Mouse (Mus musculus) heart, postnatal 10 days (tissue): ENCODE measurements at regions not wholly inside any gene's neighbourhood (a gene's known extent, or its start where the extent isn't known, plus 50 kb on each side); places are given as distances from the start of the nearest gene placed in this dataset.
"Not testable (repeated sequence)": the region's sequence is repeated elsewhere in the genome, so short reads cannot be mapped to it uniquely, and the experiment has no call there.

Experiments used
- DNase-seq, 2 experiments: peaks; one replicate each; pipeline ENCODE4 v3.0.0; 2021
- intact Hi-C: fragments of 180-260 bp; cut with DNase I; formaldehyde crosslinking; loops from one replicate; pipeline ENCODE4 v1.15.1; 2025

GRCm38 (mm10) chr10:119146342-119146741 is 93.5 kb downstream of the Cand1 start:
- DNase-seq = peak; percentile 5 to 16
- intact Hi-C loops = no loop called here

GRCm38 (mm10) chr10:119142866-119143265 is 97.0 kb downstream of the Cand1 start:
- intact Hi-C loops = no loop called here
- DNase-seq = no peak

GRCm38 (mm10) chr10:119142307-119142706 is 97.5 kb downstream of the Cand1 start:
- intact Hi-C loops = no loop called here
- no peak for DNase-seq

- intact Hi-C loops = no loop called here
- no peak for DNase-seq
Observed at GRCm38 (mm10) chr10:119138237-119138636, 101.6 kb downstream of the Cand1 start.

- no peak for DNase-seq
- intact Hi-C loops = no loop called here
Observed at GRCm38 (mm10) chr10:119135489-119135924, 104.3 kb downstream of the Cand1 start.

- no peak for DNase-seq
- intact Hi-C loops = no loop called here
Observed at GRCm38 (mm10) chr10:119134797-119135488, 104.9 kb downstream of the Cand1 start.

GRCm38 (mm10) chr10:119131977-119132376 is 107.9 kb downstream of the Cand1 start:
- DNase-seq = no peak
- intact Hi-C loops = no loop called here

- intact Hi-C loops = no loop called here
- no peak for DNase-seq
Observed at GRCm38 (mm10) chr10:119130676-119131075, 109.2 kb downstream of the Cand1 start.

- intact Hi-C loops = no loop called here
- DNase-seq = no peak
Observed at GRCm38 (mm10) chr10:119128035-119128434, 111.8 kb downstream of the Cand1 start.

GRCm38 (mm10) chr10:119123517-119123916 is 116.3 kb downstream of the Cand1 start:
- intact Hi-C loops = no loop called here
- no peak for DNase-seq

- intact Hi-C loops = no loop called here
- DNase-seq = no peak
Observed at GRCm38 (mm10) chr10:119122347-119122746, 117.5 kb downstream of the Cand1 start.

- intact Hi-C loops = no loop called here
- DNase-seq = no peak
Observed at GRCm38 (mm10) chr10:119121575-119121974, 118.3 kb downstream of the Cand1 start.

GRCm38 (mm10) chr10:119116843-119117390 is 122.9 kb downstream of the Cand1 start:
- no peak for DNase-seq
- intact Hi-C loops = no loop called here

- DNase-seq, intact Hi-C loops: not testable (repeated sequence)
Observed at GRCm38 (mm10) chr10:119115200-119115599, 124.7 kb downstream of the Cand1 start.

- intact Hi-C loops = no loop called here
- DNase-seq = no peak
Observed at GRCm38 (mm10) chr10:119114653-119115052, 125.2 kb downstream of the Cand1 start.

GRCm38 (mm10) chr10:119111886-119112285 is 128.0 kb downstream of the Cand1 start:
- intact Hi-C loops = no loop called here
- DNase-seq = no peak

GRCm38 (mm10) chr10:119111409-119111808 is 128.4 kb downstream of the Cand1 start:
- DNase-seq = no peak
- intact Hi-C loops = no loop called here

GRCm38 (mm10) chr10:119110614-119111013 is 129.2 kb downstream of the Cand1 start:
- intact Hi-C loops = no loop called here

GRCm38 (mm10) chr10:119109207-119109606 is 130.6 kb downstream of the Cand1 start:
- intact Hi-C loops = no loop called here

More at GRCm38 (mm10) chr10:119110614-119111013, 129.2 kb downstream of the Cand1 start:
- no peak for DNase-seq

GRCm38 (mm10) chr10:119107728-119108127 is 132.1 kb downstream of the Cand1 start:
- intact Hi-C loops = no loop called here
- DNase-seq = no peak

More at GRCm38 (mm10) chr10:119109207-119109606, 130.6 kb downstream of the Cand1 start:
- no peak for DNase-seq

GRCm38 (mm10) chr10:119106105-119106504 is 133.8 kb downstream of the Cand1 start:
- intact Hi-C loops = no loop called here
- DNase-seq = no peak

- intact Hi-C loops = no loop called here
- no peak for DNase-seq
Observed at GRCm38 (mm10) chr10:119105279-119105881, 134.5 kb downstream of the Cand1 start.
